Mouse (Mus musculus) myocyte (in vitro differentiated cells): ENCODE data around the gene Olfr364-ps1. TPM values are rescaled to one million over a fixed set of nuclear protein-coding genes. Genes with fewer than 3 reads are reported as not detected.

Experiments used
- H3K27me3 ChIP-seq: one replicate; pipeline ENCODE4 v1.6.1; 2011; ENCODE audit not compliant: control insufficient read depth, insufficient read depth, insufficient read length
- H3K36me3 ChIP-seq: one replicate; pipeline ENCODE4 v1.6.1; 2011; ENCODE audit not compliant: control insufficient read depth, insufficient read depth
- H3K4me2 ChIP-seq: one replicate; pipeline ENCODE4 v1.6.1; 2011; ENCODE audit warnings: low read depth, control low read depth
- H3K4me3 ChIP-seq: one replicate; pipeline ENCODE4 v1.5.1; 2011; ENCODE audit warnings: mild to moderate bottlenecking, control low read depth, moderate library complexity
- H3K79me2 ChIP-seq: one replicate; pipeline ENCODE4 v1.6.1; 2011; ENCODE audit not compliant: control insufficient read depth, insufficient read depth
- H3ac ChIP-seq: one replicate; pipeline ENCODE4 v1.6.1; 2011; ENCODE audit not compliant: control insufficient read depth, insufficient read length
- CEBPB ChIP-seq: IDR thresholded peaks from 2 replicates; pipeline ENCODE4 v1.6.1; 2011; ENCODE audit warnings: mild to moderate bottlenecking, moderate library complexity; ENCODE audit not compliant: poor library complexity, insufficient read depth, severe bottlenecking
- E2F4 ChIP-seq: IDR thresholded peaks from one replicate; pipeline ENCODE4 v1.6.1; 2011; ENCODE audit warnings: mild to moderate bottlenecking, control low read depth, moderate library complexity; ENCODE audit not compliant: insufficient read depth
- MAX ChIP-seq: IDR thresholded peaks from one replicate; pipeline ENCODE4 v1.6.1; 2011; ENCODE audit warnings: low read depth, mild to moderate bottlenecking, control low read depth
- MYOD1 ChIP-seq, 3 experiments: IDR thresholded peaks; one replicate each; pipeline ENCODE4 v1.6.1; 2011; ENCODE audit warnings: control low read depth in 2 of 3, low read depth in 2 of 3, mild to moderate bottlenecking in 2 of 3, moderate library complexity in 1 of 3; ENCODE audit not compliant: insufficient read length in 2 of 3, control insufficient read depth in 1 of 3
- MYOG ChIP-seq, 3 experiments: IDR thresholded peaks; one replicate each; pipeline ENCODE4 v1.6.1; 2011; ENCODE audit warnings: control low read depth in 2 of 3, low read depth in 2 of 3, mild to moderate bottlenecking in 2 of 3; ENCODE audit not compliant: insufficient read length in 2 of 3, control insufficient read depth in 1 of 3, insufficient read depth in 1 of 3
- POLR2A ChIP-seq: IDR thresholded peaks from one replicate; pipeline ENCODE4 v1.6.1; 2011; ENCODE audit warnings: low read depth, mild to moderate bottlenecking, control low read depth, moderate library complexity; ENCODE audit not compliant: insufficient read length
- POLR2AphosphoS2 ChIP-seq: IDR thresholded peaks from one replicate; pipeline ENCODE4 v1.6.1; 2011; ENCODE audit warnings: low read depth, control low read depth; ENCODE audit not compliant: insufficient read length
- REST ChIP-seq: IDR thresholded peaks from one replicate; pipeline ENCODE4 v1.6.1; 2011; ENCODE audit warnings: mild to moderate bottlenecking, control low read depth, moderate library complexity; ENCODE audit not compliant: insufficient read depth, insufficient read length
- SRF ChIP-seq: IDR thresholded peaks from one replicate; pipeline ENCODE4 v1.6.1; 2011; ENCODE audit warnings: low read depth; ENCODE audit not compliant: control insufficient read depth, insufficient read length
- TCF12 ChIP-seq: IDR thresholded peaks from one replicate; pipeline ENCODE4 v1.6.1; 2011; ENCODE audit warnings: mild to moderate bottlenecking, control low read depth; ENCODE audit not compliant: poor library complexity, insufficient read depth, severe bottlenecking
- TCF3 ChIP-seq: IDR thresholded peaks from one replicate; pipeline ENCODE4 v1.6.1; 2011; ENCODE audit warnings: low read depth, control low read depth; ENCODE audit not compliant: insufficient read length
- USF1 ChIP-seq: IDR thresholded peaks from one replicate; pipeline ENCODE4 v1.6.1; 2011; ENCODE audit warnings: low read depth, mild to moderate bottlenecking, control low read depth, moderate library complexity
- polyA plus RNA-seq: library from polyadenylated mRNA; unstranded; fragments of >200 nt; fragmentation: generic; extraction: Trizol; gene quantifications from one replicate; pipeline ENCODE4 v1.2.1, GENCODE M21; 2012; ENCODE audit warnings: missing spikeins

Gene Olfr364-ps1
- not detected for polyA plus RNA-seq

DNA sequence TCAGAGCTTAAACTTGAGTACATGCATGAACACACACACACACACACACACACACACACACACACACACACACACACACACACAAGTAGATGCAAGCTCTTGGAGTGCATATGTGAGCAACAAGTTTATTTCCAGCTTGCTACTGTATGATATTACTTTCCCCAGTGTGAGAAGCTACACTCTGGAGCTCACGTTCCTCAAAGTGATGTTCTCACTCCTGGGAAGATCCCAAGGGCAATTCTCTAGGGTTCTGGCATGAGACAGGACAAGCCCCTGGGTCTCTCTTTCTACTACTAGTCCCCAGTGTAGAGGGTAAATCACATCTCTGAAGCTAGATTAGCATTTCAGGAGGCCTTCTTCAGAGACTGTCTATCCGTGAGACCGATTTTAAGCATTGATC, at the start of gene Olfr364-ps1:
TSS of gene Olfr364-ps1 (plus strand) at position 301 of the 400 bp plus-strand sequence.
- Histone ChIP-seq H3K4me2 (no peak within 1 kb of the TSS), H3K79me2 (no peaks in the 10 kb centered on the region), H3K27me3 (no peaks in the 10 kb centered on the region), H3K4me3 (no peak within 1 kb of the TSS), H3ac (no peak within 1 kb of the TSS), H3K36me3 (no peaks in the 10 kb centered on the region)
- TF ChIP-seq MYOD1 (IDR thresholded peaks at IDR 0.05; ENCODE audit: control insufficient read depth in 1 of 3, insufficient read length in 2 of 3, low read depth in 2 of 3) (no peak), MAX (no peak), POLR2AphosphoS2 (no peak), POLR2A (no peak), TCF12 (no peak), MYOG (IDR thresholded peaks at IDR 0.05; ENCODE audit: control insufficient read depth in 1 of 3, insufficient read depth in 1 of 3, insufficient read length in 2 of 3, low read depth in 2 of 3) (no peak), REST (no peak), USF1 (no peak), CEBPB (no peak), SRF (no peak), TCF3 (no peak), E2F4 (no peak)

DNA sequence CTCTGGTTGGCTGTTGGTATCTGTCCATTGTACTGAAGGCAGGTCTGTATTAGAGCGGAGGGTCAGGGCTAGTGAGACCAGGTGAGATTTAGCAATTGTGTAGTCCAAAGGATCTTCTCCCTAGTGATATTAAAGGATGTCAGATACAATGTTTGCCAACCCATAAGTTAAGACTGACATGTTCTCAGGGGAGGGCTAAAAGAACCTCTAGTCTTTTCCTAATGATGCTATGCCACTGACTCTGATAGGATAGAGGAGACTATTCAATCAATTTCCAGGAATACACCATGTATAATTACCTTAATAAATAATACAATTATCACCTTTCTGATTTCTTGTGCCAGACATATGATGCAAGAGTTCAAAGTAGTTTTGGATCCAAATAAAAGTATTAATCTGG, 21.3 kb upstream of the Olfr364-ps1 start, which contains the start of gene Olfr362:
TSS of gene Olfr362 (minus strand) at position 101 of the 400 bp plus-strand sequence.
- no peak within 1 kb of the TSS for H3ac ChIP-seq
- H3K36me3 ChIP-seq: no peaks in the 10 kb centered on the region
- no peak within 1 kb of the TSS for H3K4me3 ChIP-seq
- H3K79me2 ChIP-seq: no peaks in the 10 kb centered on the region
- no peak for TF ChIP-seq TCF12
- no peak for TF ChIP-seq MYOG (IDR thresholded peaks at IDR 0.05; ENCODE audit: control insufficient read depth in 1 of 3, insufficient read depth in 1 of 3, insufficient read length in 2 of 3, low read depth in 2 of 3)
- no peak for TF ChIP-seq REST
- no peak for TF ChIP-seq MAX
- TF ChIP-seq POLR2AphosphoS2: no peak
- no peak within 1 kb of the TSS for H3K4me2 ChIP-seq
- no peaks in the 10 kb centered on the region for H3K27me3 ChIP-seq

DNA sequence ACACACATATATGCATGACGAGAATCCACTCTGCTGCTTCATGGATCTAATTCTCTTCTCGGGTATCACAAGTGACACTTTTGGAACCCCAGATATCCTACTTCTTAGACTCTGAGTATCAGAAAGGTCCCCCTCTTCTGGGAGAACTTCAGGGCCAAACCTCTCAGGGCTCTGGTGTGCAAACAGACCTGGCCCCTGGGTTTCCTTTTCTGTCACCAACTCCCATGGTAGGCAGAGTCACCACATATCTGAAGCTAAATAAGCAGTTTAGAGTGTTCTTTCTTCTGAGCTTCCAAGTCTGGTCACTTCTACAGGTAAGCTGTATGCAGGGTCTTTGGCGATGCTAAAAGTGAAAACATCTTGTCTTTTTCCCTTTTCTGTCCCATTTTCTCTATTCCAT, 48.8 kb downstream of the Olfr364-ps1 start, which contains the start of gene Olfr365:
TSS of gene Olfr365 (plus strand) at position 301 of the 400 bp plus-strand sequence.
- no peak within 1 kb of the TSS for H3K4me3 ChIP-seq
- H3K27me3 ChIP-seq: no peaks in the 10 kb centered on the region
- no peak for TF ChIP-seq POLR2AphosphoS2
- TF ChIP-seq TCF12: no peak
- TF ChIP-seq MYOG (IDR thresholded peaks at IDR 0.05; ENCODE audit: control insufficient read depth in 1 of 3, insufficient read depth in 1 of 3, insufficient read length in 2 of 3, low read depth in 2 of 3): no peak
- TF ChIP-seq MAX: no peak
- no peak for TF ChIP-seq TCF3
- no peak for TF ChIP-seq SRF
- TF ChIP-seq REST: no peak
- no peak for TF ChIP-seq E2F4
- no peak for TF ChIP-seq CEBPB
- TF ChIP-seq USF1: no peak
- TF ChIP-seq POLR2A: no peak
- no peak for TF ChIP-seq MYOD1 (IDR thresholded peaks at IDR 0.05; ENCODE audit: control insufficient read depth in 1 of 3, insufficient read length in 2 of 3, low read depth in 2 of 3)
- no peaks in the 10 kb centered on the region for H3K36me3 ChIP-seq
- H3ac ChIP-seq: no peak within 1 kb of the TSS
- no peaks in the 10 kb centered on the region for H3K79me2 ChIP-seq
- H3K4me2 ChIP-seq: no peak within 1 kb of the TSS

Other genes starting within 250 kb of the Olfr364-ps1 start
- gene Olfr353, start 246.4 kb upstream of the Olfr364-ps1 start, polyA plus RNA-seq: not detected
- not detected for gene Olfr354, start 233.6 kb upstream of the Olfr364-ps1 start, polyA plus RNA-seq
- gene Olfr355, start 210.4 kb upstream of the Olfr364-ps1 start, polyA plus RNA-seq: not detected
- not detected for gene Olfr356, start 202.2 kb upstream of the Olfr364-ps1 start, polyA plus RNA-seq
- not detected for gene Olfr357, start 145.5 kb upstream of the Olfr364-ps1 start, polyA plus RNA-seq
- not detected for gene Olfr358, start 130.0 kb upstream of the Olfr364-ps1 start, polyA plus RNA-seq
- gene Olfr360, start 73.6 kb upstream of the Olfr364-ps1 start, polyA plus RNA-seq: not detected
- not detected for gene Olfr361, start 50.0 kb upstream of the Olfr364-ps1 start, polyA plus RNA-seq
- gene Olfr362, start 21.4 kb upstream of the Olfr364-ps1 start, polyA plus RNA-seq: not detected
- gene Olfr365, start 48.9 kb downstream of the Olfr364-ps1 start, polyA plus RNA-seq: not detected
- gene Olfr366, start 72.3 kb downstream of the Olfr364-ps1 start, polyA plus RNA-seq: not detected
- not detected for gene Olfr368, start 187.2 kb downstream of the Olfr364-ps1 start, polyA plus RNA-seq
- 15.6 TPM for gene Pdcl, start 220.0 kb downstream of the Olfr364-ps1 start, polyA plus RNA-seq